Mouse (Mus musculus): ENCODE measurements at regions not wholly inside any gene's neighbourhood (a gene's known extent, or its start where the extent isn't known, plus 50 kb on each side); places are given as distances from the start of the nearest gene placed in this dataset.

DNA sequence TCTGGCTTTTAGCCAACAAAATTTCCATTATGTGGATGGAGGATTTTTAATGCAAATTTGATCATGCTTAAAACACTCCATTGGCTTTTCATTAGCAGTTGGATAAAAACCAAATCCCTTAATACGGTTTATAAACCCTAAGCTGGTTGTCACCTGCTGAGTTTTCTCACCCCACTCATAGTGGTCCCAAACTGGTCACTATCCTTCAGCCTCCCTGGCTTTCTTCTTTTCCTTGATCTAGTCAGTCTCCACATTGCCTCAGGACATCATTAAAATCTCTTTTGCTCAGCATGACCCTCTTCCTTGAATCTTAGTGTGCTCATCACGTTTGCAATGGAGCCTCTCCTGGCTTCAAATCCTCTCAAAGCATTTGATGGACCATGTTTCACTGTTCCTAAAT is 340.9 kb upstream of the Cntn3 start:
- Histone ChIP-seq H3K27ac (no peak overlapping the region), H3K4me1 (replicated peaks; ENCODE audit: insufficient read depth, low read length) (no peaks in the 10 kb centered on the region), H3K27me3 (ENCODE audit: insufficient read depth, low read length) (no peaks in the 10 kb centered on the region), H3K36me3 (ENCODE audit: insufficient read depth, low read length) (no peaks in the 10 kb centered on the region), H3K4me3 (replicated peaks; ENCODE audit: low read depth, low read length) (no peak overlapping the region), H3K4me2 (ENCODE audit: low read length) (no peak overlapping the region), H3K9me3 (replicated peaks; ENCODE audit: low read length) (no peaks in the 10 kb centered on the region), H3K9ac (ENCODE audit: low read depth, low read length) (no peak overlapping the region)
- TF ChIP-seq CTCF (IDR thresholded peaks at IDR 0.05; ENCODE audit: low read depth) = no peak
- WGBS = 43% methylated on average over 2 of the region's 2 CpGs
- no peak for ATAC-seq (replicated peaks; ENCODE audit: low FRiP score, low read depth)
- no peak for DNase-seq (ENCODE audit: low spot score)

DNA sequence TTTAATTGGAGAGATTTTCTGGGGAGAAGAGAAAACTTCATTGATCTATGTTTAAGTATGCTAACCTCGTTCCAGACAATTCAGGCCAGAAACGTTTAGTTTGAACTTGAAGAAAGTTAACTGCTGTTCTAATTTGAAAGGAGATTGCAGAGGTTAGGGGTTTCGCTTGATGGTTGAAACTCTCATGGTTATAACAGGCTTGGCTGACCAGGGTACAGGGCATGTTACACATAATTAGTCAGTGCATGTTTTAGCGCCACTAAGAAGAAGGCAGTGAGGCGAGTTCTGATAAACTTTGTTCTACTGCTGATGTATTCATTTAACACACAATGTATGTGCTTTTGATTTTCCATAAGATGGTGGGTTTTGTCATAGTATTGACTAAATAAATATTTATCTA is 331.1 kb upstream of the Cntn3 start:
- H3K4me3 ChIP-seq (replicated peaks; ENCODE audit: low read depth, low read length) = no peak overlapping the region
- H3K4me1 ChIP-seq (replicated peaks; ENCODE audit: insufficient read depth, low read length) = no peaks in the 10 kb centered on the region
- 51% methylated on average over 5 of the region's 5 CpGs for WGBS
- no peaks in the 10 kb centered on the region for H3K36me3 ChIP-seq (ENCODE audit: insufficient read depth, low read length)
- H3K9me3 ChIP-seq (replicated peaks; ENCODE audit: low read length) = no peaks in the 10 kb centered on the region
- no peaks in the 10 kb centered on the region for H3K27me3 ChIP-seq (ENCODE audit: insufficient read depth, low read length)
- no peak overlapping the region for H3K27ac ChIP-seq
- TF ChIP-seq CTCF (IDR thresholded peaks at IDR 0.05; ENCODE audit: low read depth) = no peak
- ATAC-seq (replicated peaks; ENCODE audit: low FRiP score, low read depth) (no peak), DNase-seq (ENCODE audit: low spot score) (peak; percentile 2)
- no peak overlapping the region for H3K9ac ChIP-seq (ENCODE audit: low read depth, low read length)
- no peak overlapping the region for H3K4me2 ChIP-seq (ENCODE audit: low read length)

DNA sequence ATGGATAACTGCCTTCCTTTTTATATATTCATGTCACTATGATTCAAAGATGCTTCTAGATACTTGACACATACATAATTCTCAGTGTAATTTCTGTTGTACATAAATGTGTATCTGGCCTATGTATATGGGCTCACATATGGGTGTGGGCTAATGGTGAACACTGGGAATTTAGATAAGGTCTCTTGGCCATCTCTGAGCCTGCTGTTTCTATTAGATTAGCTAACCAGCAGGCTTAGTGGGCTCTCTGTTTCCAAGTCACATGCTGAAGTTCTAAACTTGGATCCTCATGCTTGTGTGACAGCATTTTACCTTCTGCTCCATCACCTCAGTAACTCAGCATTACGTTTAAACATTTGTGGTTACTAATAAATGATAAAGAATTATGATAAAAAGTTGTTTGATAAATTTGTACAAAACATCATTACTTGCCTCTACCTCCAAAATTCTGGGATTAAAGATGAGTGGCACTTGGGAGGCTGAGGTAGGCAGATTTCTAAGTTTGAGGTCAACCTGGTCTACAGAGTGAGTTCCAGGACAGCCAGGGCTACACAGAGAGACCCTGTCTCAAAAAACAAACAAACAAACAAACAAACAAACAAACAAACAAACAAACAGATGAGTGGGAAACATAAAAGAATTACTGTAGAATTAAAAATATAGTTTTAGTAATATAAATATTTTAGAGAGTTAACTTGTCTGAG is 327.7 kb upstream of the Cntn3 start:
- Histone ChIP-seq H3K4me1 (replicated peaks; ENCODE audit: insufficient read depth, low read length) (no peaks in the 10 kb centered on the region), H3K27me3 (ENCODE audit: insufficient read depth, low read length) (no peaks in the 10 kb centered on the region), H3K9me3 (replicated peaks; ENCODE audit: low read length) (no peaks in the 10 kb centered on the region), H3K9ac (ENCODE audit: low read depth, low read length) (no peak overlapping the region), H3K4me3 (replicated peaks; ENCODE audit: low read depth, low read length) (no peak overlapping the region), H3K4me2 (ENCODE audit: low read length) (no peak overlapping the region), H3K36me3 (ENCODE audit: insufficient read depth, low read length) (no peaks in the 10 kb centered on the region), H3K27ac (no peak overlapping the region)
- 51% methylated on average over 1 of the region's 1 CpGs for WGBS
- TF ChIP-seq CTCF (IDR thresholded peaks at IDR 0.05; ENCODE audit: low read depth) = no peak
- ATAC-seq (replicated peaks; ENCODE audit: low FRiP score, low read depth) (no peak), DNase-seq (ENCODE audit: low spot score) (no peak)

DNA sequence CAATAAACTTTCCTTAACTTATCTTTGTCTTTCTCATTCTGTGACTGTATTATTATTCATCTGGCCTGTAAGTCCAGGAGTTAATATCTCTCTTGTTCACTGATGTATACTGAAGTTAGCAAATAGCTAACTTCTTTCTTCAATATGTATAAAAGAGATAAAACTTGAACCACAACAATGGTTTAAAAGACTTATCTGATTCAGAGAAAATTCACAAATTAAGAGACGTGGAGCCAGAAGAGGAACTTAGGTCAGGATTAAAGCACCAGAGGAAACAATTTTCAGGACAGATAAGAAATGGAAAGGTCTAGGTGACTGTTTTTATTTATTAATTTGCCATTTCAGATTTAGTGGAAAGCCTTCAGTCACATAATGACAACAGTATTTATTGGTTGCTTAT is 295.5 kb upstream of the Cntn3 start:
- Histone ChIP-seq H3K36me3 (ENCODE audit: insufficient read depth, low read length) (no peaks in the 10 kb centered on the region), H3K9me3 (replicated peaks; ENCODE audit: low read length) (no peaks in the 10 kb centered on the region), H3K27me3 (ENCODE audit: insufficient read depth, low read length) (no peaks in the 10 kb centered on the region), H3K27ac (no peak overlapping the region), H3K4me3 (replicated peaks; ENCODE audit: low read depth, low read length) (no peak overlapping the region), H3K4me2 (ENCODE audit: low read length) (no peak overlapping the region), H3K9ac (ENCODE audit: low read depth, low read length) (no peak overlapping the region), H3K4me1 (replicated peaks; ENCODE audit: insufficient read depth, low read length) (no peaks in the 10 kb centered on the region)
- DNase-seq (ENCODE audit: low spot score) = no peak
- ATAC-seq (replicated peaks; ENCODE audit: low FRiP score, low read depth) = no peak
- WGBS = 70% methylated on average over 1 of the region's 1 CpGs
- no peak for TF ChIP-seq CTCF (IDR thresholded peaks at IDR 0.05; ENCODE audit: low read depth)

DNA sequence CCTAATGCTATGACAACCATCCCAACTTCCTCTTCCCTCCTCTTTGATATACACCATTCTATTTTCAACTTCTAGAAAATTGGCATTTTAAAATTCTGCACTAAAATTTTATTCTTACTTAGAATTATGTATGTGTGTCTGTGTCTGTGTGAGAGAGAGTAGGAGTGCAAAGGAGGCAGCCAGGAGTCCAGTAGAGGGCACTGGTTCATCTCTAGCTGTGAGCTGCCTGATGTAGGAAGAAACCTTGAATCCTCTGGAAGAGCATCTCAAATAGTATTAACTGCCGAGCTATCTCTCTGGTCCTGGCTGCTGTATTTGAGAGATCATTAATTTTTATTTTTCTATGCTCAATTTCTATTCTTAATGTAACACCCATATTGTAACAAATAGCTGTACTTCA is 271.6 kb upstream of the Cntn3 start:
- peak; percentile 56 for TF ChIP-seq CTCF (IDR thresholded peaks at IDR 0.05; ENCODE audit: low read depth)
- WGBS = 29% methylated on average over 1 of the region's 1 CpGs
- no peaks in the 10 kb centered on the region for H3K27me3 ChIP-seq (ENCODE audit: insufficient read depth, low read length)
- no peak overlapping the region for H3K9ac ChIP-seq (ENCODE audit: low read depth, low read length)
- H3K27ac ChIP-seq = no peak overlapping the region
- H3K4me3 ChIP-seq (replicated peaks; ENCODE audit: low read depth, low read length) = no peak overlapping the region
- ATAC-seq (replicated peaks; ENCODE audit: low FRiP score, low read depth) (no peak), DNase-seq (ENCODE audit: low spot score) (peak; percentile 16)
- no peak overlapping the region for H3K4me2 ChIP-seq (ENCODE audit: low read length)
- no peaks in the 10 kb centered on the region for H3K9me3 ChIP-seq (replicated peaks; ENCODE audit: low read length)
- no peaks in the 10 kb centered on the region for H3K36me3 ChIP-seq (ENCODE audit: insufficient read depth, low read length)
- H3K4me1 ChIP-seq (replicated peaks; ENCODE audit: insufficient read depth, low read length) = no peaks in the 10 kb centered on the region

DNA sequence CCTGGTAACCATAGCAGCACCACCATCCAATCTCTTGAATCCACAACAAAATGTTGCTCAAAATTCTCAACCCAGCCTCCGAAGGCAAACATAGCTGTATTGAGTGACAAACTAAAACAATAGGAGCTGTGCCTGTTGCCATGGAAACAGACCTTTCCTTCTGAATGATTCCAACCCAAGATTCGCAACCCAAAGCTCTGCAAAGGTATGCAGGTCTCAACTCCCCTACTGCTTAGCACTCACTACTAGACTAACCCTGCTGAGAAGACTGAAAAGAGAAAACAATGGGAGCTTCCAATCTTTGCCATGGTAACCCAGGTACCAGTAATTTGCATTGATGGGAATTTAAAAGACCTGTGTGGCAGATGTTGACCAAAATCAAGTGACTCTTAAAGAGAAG is 260.2 kb upstream of the Cntn3 start:
- H3K4me1 ChIP-seq (replicated peaks; ENCODE audit: insufficient read depth, low read length) = no peaks in the 10 kb centered on the region
- H3K9me3 ChIP-seq (replicated peaks; ENCODE audit: low read length) = no peaks in the 10 kb centered on the region
- no peak overlapping the region for H3K27ac ChIP-seq
- no peak for ATAC-seq (replicated peaks; ENCODE audit: low FRiP score, low read depth)
- no peaks in the 10 kb centered on the region for H3K36me3 ChIP-seq (ENCODE audit: insufficient read depth, low read length)
- no peak overlapping the region for H3K4me2 ChIP-seq (ENCODE audit: low read length)
- TF ChIP-seq CTCF (IDR thresholded peaks at IDR 0.05; ENCODE audit: low read depth) = no peak
- WGBS = 36% methylated on average over 2 of the region's 2 CpGs
- H3K27me3 ChIP-seq (ENCODE audit: insufficient read depth, low read length) = no peaks in the 10 kb centered on the region
- no peak for DNase-seq (ENCODE audit: low spot score)
- H3K9ac ChIP-seq (ENCODE audit: low read depth, low read length) = no peak overlapping the region
- no peak overlapping the region for H3K4me3 ChIP-seq (replicated peaks; ENCODE audit: low read depth, low read length)

Measured in kidney, postnatal 0 days (tissue).